Mouse (Mus musculus): ENCODE data around the gene Herc4.
A peak's percentile ranks its signal among the peaks of the same experiment; 100 is the strongest.
"Not testable (repeated sequence)": the region's sequence is repeated elsewhere in the genome, so short reads cannot be mapped to it uniquely, and the experiment has no call there.

Herc4 gene

GRCm38 (mm10) chr10:63258696-63259095, 15.1 kb downstream of the Herc4 start:
- DNase-seq, result no peak

- DNase-seq, result no peak
Measured at GRCm38 (mm10) chr10:63259340-63259739, 15.7 kb downstream of the Herc4 start.

GRCm38 (mm10) chr10:63267941-63268340, 24.3 kb downstream of the Herc4 start:
- DNase-seq, result no peak

GRCm38 (mm10) chr10:63272401-63272800, 28.8 kb downstream of the Herc4 start:
- no peak for DNase-seq

- DNase-seq, result no peak
Measured at GRCm38 (mm10) chr10:63272868-63273267, 29.3 kb downstream of the Herc4 start.

- no peak for DNase-seq
Measured at GRCm38 (mm10) chr10:63277010-63277409, 33.4 kb downstream of the Herc4 start.

GRCm38 (mm10) chr10:63279851-63280250, 36.2 kb downstream of the Herc4 start:
- DNase-seq, result no peak

- DNase-seq, result no peak
Measured at GRCm38 (mm10) chr10:63282417-63282816, 38.8 kb downstream of the Herc4 start.

- peak; percentile 76 for DNase-seq
Measured at GRCm38 (mm10) chr10:63282846-63283245, 39.2 kb downstream of the Herc4 start.

GRCm38 (mm10) chr10:63302356-63302755, 58.7 kb downstream of the Herc4 start:
- DNase-seq, result no peak

- DNase-seq, result peak; percentile 89
Measured at GRCm38 (mm10) chr10:63308582-63309366, 65.2 kb downstream of the Herc4 start.

- DNase-seq, result peak; percentile 71
Measured at GRCm38 (mm10) chr10:63313726-63314125, 70.1 kb downstream of the Herc4 start.

- DNase-seq, result no peak
Measured at GRCm38 (mm10) chr10:63327091-63327490, 83.5 kb downstream of the Herc4 start.

GRCm38 (mm10) chr10:63336901-63337300, 93.3 kb downstream of the Herc4 start:
- DNase-seq, result peak; percentile 67

- DNase-seq, result no peak
Measured at GRCm38 (mm10) chr10:63337326-63337725, 93.7 kb downstream of the Herc4 start.

GRCm38 (mm10) chr10:63337951-63338836, 94.6 kb downstream of the Herc4 start:
- DNase-seq, result peak; percentile 38

GRCm38 (mm10) chr10:63338914-63339643, 95.5 kb downstream of the Herc4 start:
- peak; percentile 87 for DNase-seq

GRCm38 (mm10) chr10:63341351-63341750, 97.7 kb downstream of the Herc4 start:
- DNase-seq, result no peak

- no peak for DNase-seq
Measured at GRCm38 (mm10) chr10:63344751-63345150, 101.1 kb downstream of the Herc4 start.

GRCm38 (mm10) chr10:63348291-63348690, 104.7 kb downstream of the Herc4 start:
- no peak for DNase-seq

GRCm38 (mm10) chr10:63350666-63351065, 107.1 kb downstream of the Herc4 start:
- DNase-seq, result no peak

- DNase-seq, result not testable (repeated sequence)
Measured at GRCm38 (mm10) chr10:63351099-63351498, 107.5 kb downstream of the Herc4 start.

- DNase-seq, result no peak
Measured at GRCm38 (mm10) chr10:63352111-63352510, 108.5 kb downstream of the Herc4 start.
